Mouse (Mus musculus) heart, embryonic 14.5 days (tissue): Measurements from ENCODE around the gene 1700024G13Rik. TPM values are rescaled to one million over a fixed set of nuclear protein-coding genes. Genes with fewer than 3 reads are reported as not detected.

ENCODE experiments used
- ATAC-seq: fragments of 200-750 bp; cut with Nextera tagmentation; 2 replicates; pipeline ENCODE4 v1.8.0; 2017; ENCODE audit warnings: low read depth, moderate TSS enrichment; ENCODE audit not compliant: insufficient number of reproducible peaks, insufficient read depth, low FRiP score
- H3K27ac ChIP-seq, 2 experiments: fragments of 200-500 bp in 1 of 2; fragments of 300-500 bp in 1 of 2; sonication (generic) in 1 of 2; replicated peaks in 1 of 2; 2 replicates each; pipeline ENCODE4 v1.5.1; 2012 to 2014; ENCODE audit warnings: low read depth in 2 of 2, low read length in 2 of 2, control low read depth in 1 of 2, mild to moderate bottlenecking in 1 of 2, mixed read lengths in 1 of 2; ENCODE audit not compliant: control insufficient read depth in 1 of 2, insufficient read depth in 1 of 2
- H3K27me3 ChIP-seq: fragments of 300-500 bp; sonication (generic); 2 replicates; pipeline ENCODE4 v1.6.1; 2014; ENCODE audit warnings: mild to moderate bottlenecking, low read length, control low read depth; ENCODE audit not compliant: control insufficient read depth, insufficient read depth
- H3K36me3 ChIP-seq: fragments of 300-500 bp; sonication (generic); 2 replicates; pipeline ENCODE4 v1.6.1; 2014; ENCODE audit warnings: mild to moderate bottlenecking, control low read depth, low read length, mixed read lengths; ENCODE audit not compliant: control insufficient read depth, insufficient read depth
- H3K4me1 ChIP-seq, 2 experiments: fragments of 200-500 bp in 1 of 2; fragments of 300-500 bp in 1 of 2; sonication (generic) in 1 of 2; 2 replicates each; pipeline ENCODE4 v1.6.1; 2012 to 2014; ENCODE audit warnings: low read length in 2 of 2, control low read depth in 1 of 2, mixed read lengths in 1 of 2; ENCODE audit not compliant: control insufficient read depth in 2 of 2, insufficient read depth in 2 of 2
- H3K4me2 ChIP-seq: fragments of 300-500 bp; sonication (generic); 2 replicates; pipeline ENCODE4 v1.6.1; 2014; ENCODE audit warnings: mild to moderate bottlenecking, low read length
- H3K4me3 ChIP-seq, 2 experiments: fragments of 200-500 bp in 1 of 2; fragments of 300-500 bp in 1 of 2; sonication (generic) in 1 of 2; 2 replicates each; pipeline ENCODE4 v1.5.1; 2012 to 2014; ENCODE audit warnings: low read length in 2 of 2, mild to moderate bottlenecking in 2 of 2, control low read depth in 1 of 2, low read depth in 1 of 2, moderate library complexity in 1 of 2; ENCODE audit not compliant: control insufficient read depth in 1 of 2, insufficient read depth in 1 of 2
- H3K9ac ChIP-seq: fragments of 300-500 bp; sonication (generic); 2 replicates; pipeline ENCODE4 v1.6.1; 2014; ENCODE audit warnings: mild to moderate bottlenecking, low read length
- H3K9me3 ChIP-seq: fragments of 300-500 bp; sonication (generic); 2 replicates; pipeline ENCODE4 v1.6.1; 2016; ENCODE audit warnings: low read length, control low read depth; ENCODE audit not compliant: control insufficient read depth
- WGBS: fragments of 180-500 bp; shearing (Covaris S2); extraction: QIAGEN DNeasy Blood & Tissue Kit; methylation state at CpG from one replicate; pipeline ENCODE4 v1.1.7; 2014; 5-methylcytosine and 5-hydroxymethylcytosine counted together
- polyA plus RNA-seq: library from polyadenylated mRNA; unstranded; fragments of >200 nt; fragmentation: Nextera tagmentation; extraction: Ambion mirVana; gene quantifications from 2 replicates; pipeline ENCODE4 v1.2.1, GENCODE M21; 2014

Gene 1700024G13Rik
- polyA plus RNA-seq, 1 experiment from 2014 or later: not detected

GRCm38 (mm10) chr14:32332515-32333445, 55.4 kb downstream of the 1700024G13Rik start:
- H3K27ac ChIP-seq: no peak overlapping the region
- no peaks in the 10 kb centered on the region for H3K27me3 ChIP-seq
- H3K4me2 ChIP-seq: no peak overlapping the region
- no peak overlapping the region for H3K9ac ChIP-seq
- H3K4me1 ChIP-seq: no peaks in the 10 kb centered on the region
- H3K36me3 ChIP-seq: peaks cover 13% of the 10 kb centered on the region; the same call in 1 of the 2 replicates
- H3K4me3 ChIP-seq: no peak overlapping the region
- no peaks in the 10 kb centered on the region for H3K9me3 ChIP-seq
- WGBS: 87% methylated on average over 20 of the region's 20 CpGs
- ATAC-seq: no peak

- H3K27me3 ChIP-seq: no peaks in the 10 kb centered on the region
- H3K9ac ChIP-seq: no peak overlapping the region
- no peak for ATAC-seq
- H3K9me3 ChIP-seq: no peaks in the 10 kb centered on the region
- H3K27ac ChIP-seq: no peak overlapping the region
- H3K4me1 ChIP-seq: peaks cover 0 to 2% of the 10 kb centered on the region in 2 experiments; a peak in 2 of 4 replicates
- no peak overlapping the region for H3K4me2 ChIP-seq
- 86% methylated on average over 9 of the region's 9 CpGs for WGBS
- no peak overlapping the region for H3K4me3 ChIP-seq
- H3K36me3 ChIP-seq: no peaks in the 10 kb centered on the region; the same call in 1 of the 2 replicates
Measured at GRCm38 (mm10) chr14:32327366-32327765, 60.8 kb downstream of the 1700024G13Rik start.

Other genes starting within 250 kb of the 1700024G13Rik start
- 0.55 TPM in 1 of 2 replicates, not detected in the other for gene Msmb, start 246.4 kb downstream of the 1700024G13Rik start, polyA plus RNA-seq
- gene Ncoa4, start 228.5 kb downstream of the 1700024G13Rik start, polyA plus RNA-seq: 124 and 147 TPM in 2 replicates
- 317 and 326 TPM in 2 replicates for gene Timm23, start 186.5 kb downstream of the 1700024G13Rik start, polyA plus RNA-seq
- gene Parg, start 186.4 kb downstream of the 1700024G13Rik start, polyA plus RNA-seq: 30.2 and 34.6 TPM in 2 replicates
- gene Ogdhl, start 66.4 kb downstream of the 1700024G13Rik start, polyA plus RNA-seq: 12.5 and 13.1 TPM in 2 replicates
- 0.11 and 0.82 TPM in 2 replicates for gene Slc18a3, start 76.5 kb upstream of the 1700024G13Rik start, polyA plus RNA-seq
- gene Chat, start 77.6 kb upstream of the 1700024G13Rik start, polyA plus RNA-seq: 0.08 TPM in 1 of 2 replicates, not detected in the other
- 7.9 and 9.0 TPM in 2 replicates for gene Ercc6, start 125.1 kb upstream of the 1700024G13Rik start, polyA plus RNA-seq
- 0.07 and 0.19 TPM in 2 replicates for gene Prrxl1, start 211.0 kb upstream of the 1700024G13Rik start, polyA plus RNA-seq